Mouse (Mus musculus) neural tube, embryonic 12.5 days (tissue): Measurements from ENCODE around the gene Ap4b1. TPM values are rescaled to one million over a fixed set of nuclear protein-coding genes. Genes with fewer than 3 reads are reported as not detected.

Experiments
- ATAC-seq: fragments of 200-750 bp; cut with Nextera tagmentation; 2 replicates; pipeline ENCODE4 v1.8.0; 2017; ENCODE audit warnings: low read depth, mild to moderate bottlenecking, moderate TSS enrichment, moderate library complexity; ENCODE audit not compliant: low FRiP score
- H3K27ac ChIP-seq: fragments of 300-500 bp; sonication (generic); 2 replicates; pipeline ENCODE4 v1.5.1; 2016
- H3K27me3 ChIP-seq: fragments of 300-500 bp; sonication (generic); replicated peaks from 2 replicates; pipeline ENCODE4 v1.6.1; 2016; ENCODE audit warnings: mild to moderate bottlenecking
- H3K36me3 ChIP-seq: fragments of 300-500 bp; sonication (generic); 2 replicates; pipeline ENCODE4 v1.6.1; 2016; ENCODE audit warnings: mild to moderate bottlenecking
- H3K4me1 ChIP-seq: fragments of 300-500 bp; sonication (generic); 2 replicates; pipeline ENCODE4 v1.6.1; 2016
- H3K4me2 ChIP-seq: fragments of 300-500 bp; sonication (generic); replicated peaks from 2 replicates; pipeline ENCODE4 v1.6.1; 2016; ENCODE audit warnings: mild to moderate bottlenecking
- H3K4me3 ChIP-seq: fragments of 300-500 bp; sonication (generic); 2 replicates; pipeline ENCODE4 v1.5.1; 2016
- H3K9ac ChIP-seq: fragments of 300-500 bp; sonication (generic); 2 replicates; pipeline ENCODE4 v1.6.1; 2016; ENCODE audit warnings: mild to moderate bottlenecking
- H3K9me3 ChIP-seq: fragments of 300-500 bp; sonication (generic); 2 replicates; pipeline ENCODE4 v1.6.1; 2016; ENCODE audit warnings: mild to moderate bottlenecking
- WGBS: fragments of 180-500 bp; shearing (Covaris S2); methylation state at CpG from one replicate; pipeline ENCODE4 v1.1.7; 2016; 5-methylcytosine and 5-hydroxymethylcytosine counted together
- polyA plus RNA-seq: library from polyadenylated mRNA; unstranded; fragments of >200 nt; fragmentation: Nextera tagmentation; extraction: Ambion mirVana; gene quantifications from 2 replicates; pipeline ENCODE4 v1.2.1, GENCODE M21; 2016

Ap4b1 gene
- polyA plus RNA-seq, 1 experiment from 2014 or later: 23.8 TPM

GRCm38 (mm10) chr3:103862721-103863220, 53.5 kb downstream of the Ap4b1 start:
- H3K9ac ChIP-seq: no peak overlapping the region
- ATAC-seq: no peak
- H3K27ac ChIP-seq: no peak overlapping the region
- H3K4me2 ChIP-seq: no peak overlapping the region
- no peak overlapping the region for H3K4me3 ChIP-seq
- H3K4me1 ChIP-seq: no peaks in the 10 kb centered on the region
- H3K9me3 ChIP-seq: no peaks in the 10 kb centered on the region
- 83% methylated on average over 4 of the region's 4 CpGs for WGBS
- H3K27me3 ChIP-seq: no peaks in the 10 kb centered on the region
- no peaks in the 10 kb centered on the region for H3K36me3 ChIP-seq

- ATAC-seq: no peak
- Histone ChIP-seq H3K36me3 (no peaks in the 10 kb centered on the region), H3K27ac (no peak overlapping the region), H3K27me3 (no peaks in the 10 kb centered on the region), H3K4me2 (no peak overlapping the region), H3K9ac (no peak overlapping the region), H3K4me3 (no peak overlapping the region), H3K9me3 (no peaks in the 10 kb centered on the region), H3K4me1 (no peaks in the 10 kb centered on the region)
- WGBS: 90% methylated on average over 6 of the region's 6 CpGs
Measured at GRCm38 (mm10) chr3:103864200-103864599, 54.9 kb downstream of the Ap4b1 start.

GRCm38 (mm10) chr3:103867424-103867971, 58.2 kb downstream of the Ap4b1 start:
- WGBS: 90% methylated on average over 5 of the region's 5 CpGs
- Histone ChIP-seq H3K27me3 (no peaks in the 10 kb centered on the region), H3K27ac (no peak overlapping the region), H3K9me3 (no peaks in the 10 kb centered on the region), H3K9ac (no peak overlapping the region), H3K36me3 (no peaks in the 10 kb centered on the region), H3K4me1 (no peaks in the 10 kb centered on the region), H3K4me3 (no peak overlapping the region), H3K4me2 (no peak overlapping the region)
- ATAC-seq: no peak

- ATAC-seq: no peak
- 87% methylated on average over 4 of the region's 4 CpGs for WGBS
- no peak overlapping the region for H3K9ac ChIP-seq
- H3K36me3 ChIP-seq: no peaks in the 10 kb centered on the region
- no peak overlapping the region for H3K4me3 ChIP-seq
- no peaks in the 10 kb centered on the region for H3K4me1 ChIP-seq
- H3K9me3 ChIP-seq: no peaks in the 10 kb centered on the region
- H3K27me3 ChIP-seq: no peaks in the 10 kb centered on the region
- no peak overlapping the region for H3K27ac ChIP-seq
- H3K4me2 ChIP-seq: no peak overlapping the region
Measured at GRCm38 (mm10) chr3:103868008-103868407, 58.7 kb downstream of the Ap4b1 start.

Other genes starting within 250 kb of the Ap4b1 start
- 7.2 TPM in 2 replicates for gene Syt6, start 234.3 kb upstream of the Ap4b1 start, polyA plus RNA-seq
- not detected in 2 replicates for gene Atg4a-ps, start 163.5 kb upstream of the Ap4b1 start, polyA plus RNA-seq
- 15.1 and 15.6 TPM in 2 replicates for gene Olfml3, start 71.5 kb upstream of the Ap4b1 start, polyA plus RNA-seq
- gene Gm10964, start 70.2 kb upstream of the Ap4b1 start, polyA plus RNA-seq: not detected in 2 replicates
- gene Hipk1, start 18.0 kb upstream of the Ap4b1 start, polyA plus RNA-seq: 13.1 and 14.0 TPM in 2 replicates
- gene Dclre1b, start 76 bp upstream of the Ap4b1 start, polyA plus RNA-seq: 25.4 and 26.7 TPM in 2 replicates
- gene Gm43064, start 53 bp downstream of the Ap4b1 start, polyA plus RNA-seq: 0.23 and 0.32 TPM in 2 replicates
- gene Bcl2l15, start 23.1 kb downstream of the Ap4b1 start, polyA plus RNA-seq: 0.61 TPM in 1 of 2 replicates, not detected in the other
- 0.44 TPM in 1 of 2 replicates, not detected in the other for gene Ptpn22, start 50.3 kb downstream of the Ap4b1 start, polyA plus RNA-seq
- gene Rsbn1, start 104.6 kb downstream of the Ap4b1 start, polyA plus RNA-seq: 24.0 and 25.3 TPM in 2 replicates
- gene Phtf1, start 158.6 kb downstream of the Ap4b1 start, polyA plus RNA-seq: 43.3 and 43.5 TPM in 2 replicates